Mouse (Mus musculus) T-cell, adult 2 months (primary cell): ENCODE results near the gene Numbl.

Source experiments
- DNase-seq: peaks from one replicate; pipeline ENCODE4 v3.0.0; 2022; ENCODE audit warnings: low spot score

The Numbl gene

DNA sequence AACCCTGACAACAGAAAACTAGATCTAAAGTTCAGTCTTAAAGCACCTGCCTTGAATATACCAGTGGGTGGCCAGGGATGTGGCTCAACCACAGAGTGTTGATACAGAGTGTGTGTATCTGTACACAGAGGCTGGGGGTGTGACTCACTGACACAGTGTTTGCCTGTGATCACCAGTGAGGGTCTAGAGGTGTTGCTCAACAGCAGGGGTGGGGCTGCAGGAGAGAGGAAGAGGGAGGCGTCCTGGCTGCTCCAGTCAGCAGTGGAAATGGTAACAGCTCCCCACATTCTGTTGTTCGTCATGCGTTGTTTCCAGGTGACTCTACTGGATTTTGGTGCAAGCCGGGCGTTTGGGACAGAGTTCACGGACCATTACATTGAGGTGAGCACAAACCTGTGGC, 6.3 kb upstream of the Numbl start:
- no peak for DNase-seq

DNA sequence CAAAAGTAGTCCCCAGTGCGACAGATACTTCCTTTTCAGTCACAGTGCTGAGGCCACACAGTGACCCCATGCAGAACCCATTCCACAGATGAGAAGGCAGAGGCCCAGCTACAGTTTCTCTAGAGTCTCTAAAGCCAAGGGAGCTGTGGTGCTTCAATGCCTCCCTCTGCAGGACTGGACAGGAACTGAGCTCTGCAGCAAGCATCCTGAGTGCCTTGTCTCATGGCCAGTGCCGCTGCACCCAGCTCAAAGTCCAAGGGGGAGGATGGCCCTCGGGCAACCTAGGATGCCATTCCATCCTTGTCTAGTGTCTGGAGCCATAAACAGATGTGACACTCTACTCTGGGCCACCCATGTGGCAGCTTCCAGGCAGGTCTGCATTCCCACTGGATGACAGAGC, 2.5 kb upstream of the Numbl start:
- no peak for DNase-seq

DNA sequence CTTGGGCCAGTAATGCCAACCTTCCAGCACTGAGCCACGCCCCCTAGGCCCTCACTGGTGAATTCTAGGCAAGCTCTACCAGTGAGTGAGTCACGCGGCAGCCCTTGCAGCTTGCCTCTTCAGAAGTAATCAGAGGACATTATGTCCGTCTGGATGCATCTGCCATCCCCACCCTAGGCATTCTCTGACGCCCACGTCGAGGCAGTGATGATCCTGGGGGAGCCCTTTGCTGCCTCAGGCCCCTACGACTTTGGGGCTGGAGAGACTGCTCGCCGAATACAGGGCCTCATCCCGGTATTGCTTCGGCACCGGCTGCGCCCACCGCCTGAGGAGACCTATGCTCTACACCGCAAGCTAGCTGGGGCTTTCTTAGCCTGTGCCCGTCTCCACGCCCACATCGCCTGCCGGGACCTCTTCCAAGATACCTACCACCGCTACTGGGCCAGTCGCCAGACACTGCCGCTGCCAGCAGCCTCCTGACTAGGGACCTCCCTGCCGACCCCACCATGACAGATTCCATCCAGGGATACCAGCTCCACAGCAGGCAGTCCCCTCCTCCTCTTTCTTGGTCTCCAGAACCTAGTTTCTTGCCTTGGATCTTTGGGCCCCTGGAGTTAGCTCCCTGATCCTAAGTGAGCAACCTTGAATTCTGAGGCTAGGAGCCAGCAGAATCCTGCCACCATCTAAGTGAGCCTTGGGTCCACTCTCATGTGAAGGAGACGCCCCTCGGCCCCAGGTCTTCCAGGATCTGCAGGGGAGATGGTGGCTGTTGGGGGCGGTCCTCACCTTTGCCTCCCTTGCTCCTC, 984 bp upstream of the Numbl start:
- no peak for DNase-seq

DNA sequence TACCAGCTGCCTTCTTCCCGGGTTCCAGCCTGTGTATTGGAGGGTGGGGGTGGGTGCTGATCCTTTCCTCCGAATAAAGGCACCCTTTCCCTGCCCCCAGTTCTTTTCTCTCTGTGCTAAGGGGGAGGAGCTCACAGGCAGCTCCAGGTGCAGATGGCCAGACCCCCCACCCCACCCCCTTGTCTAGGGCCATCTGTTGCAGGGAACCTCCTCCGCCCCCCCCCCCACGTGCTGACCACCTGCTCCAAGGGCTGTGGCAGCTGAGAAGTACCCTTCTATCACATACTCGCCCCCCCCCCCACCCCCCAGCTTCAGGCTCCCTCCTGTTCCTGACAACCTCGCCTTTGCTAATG, 405 bp upstream of the Numbl start:
- no peak for DNase-seq

DNA sequence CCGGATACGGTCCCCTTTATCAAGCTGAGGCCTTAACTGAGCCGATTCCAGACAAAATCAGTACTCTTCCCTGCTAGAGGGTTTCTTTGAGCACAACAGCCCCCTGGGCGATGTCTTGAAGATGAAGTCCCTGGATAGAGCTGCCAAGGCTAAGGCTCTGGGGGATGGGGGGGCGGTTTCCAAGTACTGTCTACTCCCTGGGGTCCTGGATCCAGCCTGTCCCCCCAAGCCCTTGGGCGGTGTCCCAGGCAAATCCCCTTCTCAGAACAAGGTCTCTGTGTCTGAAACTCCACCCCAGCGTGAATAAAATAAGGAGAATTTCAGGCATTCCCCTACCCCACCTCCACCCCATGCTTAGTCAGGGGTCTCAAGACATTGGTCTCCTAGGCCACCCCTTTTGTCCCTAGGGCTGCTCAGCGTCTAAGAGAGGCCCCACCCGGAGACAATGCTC, 1.1 kb downstream of the Numbl start:
- no peak for DNase-seq

DNA sequence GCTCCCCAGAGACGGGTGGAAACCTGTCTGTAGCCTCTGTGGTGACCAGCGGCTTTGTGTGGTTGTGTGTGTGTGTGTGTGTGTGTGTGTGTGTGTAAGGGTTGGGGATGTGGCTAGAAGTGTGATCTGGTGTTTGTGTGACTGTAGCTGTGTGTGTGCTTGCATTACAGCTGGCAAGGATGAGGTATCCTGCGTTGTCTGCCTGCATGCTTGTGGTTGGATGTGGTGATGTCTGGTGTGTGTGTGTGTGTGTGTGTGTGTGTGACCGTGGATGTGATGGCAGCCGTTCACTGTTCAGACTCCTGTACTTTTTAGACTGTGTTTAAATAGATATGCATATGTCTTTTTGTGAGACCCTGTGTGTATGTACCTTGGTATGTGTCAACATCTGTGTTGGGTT, 1.5 kb downstream of the Numbl start:
- peak; percentile 28 for DNase-seq

DNA sequence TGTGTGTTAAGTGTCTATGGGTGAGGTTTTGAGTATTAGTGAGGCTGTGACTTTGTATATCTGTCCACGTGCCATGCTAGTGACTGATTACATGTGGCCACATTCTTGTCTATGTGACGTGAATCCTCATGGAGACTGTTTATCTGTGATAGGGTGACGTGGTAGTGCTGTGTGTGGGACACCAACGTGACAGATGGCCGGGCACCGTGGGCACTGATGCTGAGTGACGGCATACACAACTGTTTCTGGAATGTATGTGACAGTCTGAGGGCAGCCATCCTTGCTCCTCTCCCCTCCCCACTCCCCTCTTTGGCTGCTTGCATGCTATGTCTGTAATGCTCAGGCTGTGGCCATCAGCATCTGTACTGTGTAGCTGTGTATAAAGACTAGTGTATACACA, 2.6 kb downstream of the Numbl start:
- no peak for DNase-seq

DNA sequence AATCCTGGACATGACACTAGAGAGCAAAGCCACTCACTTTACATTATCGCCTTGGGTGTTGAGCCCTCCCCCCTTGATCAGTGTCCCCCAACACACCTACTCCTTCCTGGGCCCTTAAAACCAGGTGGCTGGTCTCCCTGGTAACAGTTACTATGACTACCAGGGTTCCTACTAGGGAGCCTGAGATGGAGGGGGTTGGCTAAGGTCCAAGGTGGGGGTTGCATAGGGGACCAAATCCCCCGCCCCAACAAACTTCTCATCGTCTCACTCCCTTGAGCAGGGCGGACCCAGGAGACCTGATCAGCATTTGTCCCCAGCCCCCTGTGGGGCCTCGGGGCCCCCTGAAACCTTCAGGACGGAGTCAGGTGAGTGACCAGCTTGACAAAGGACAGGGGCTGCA, 3.7 kb downstream of the Numbl start:
- DNase-seq = no peak

DNA sequence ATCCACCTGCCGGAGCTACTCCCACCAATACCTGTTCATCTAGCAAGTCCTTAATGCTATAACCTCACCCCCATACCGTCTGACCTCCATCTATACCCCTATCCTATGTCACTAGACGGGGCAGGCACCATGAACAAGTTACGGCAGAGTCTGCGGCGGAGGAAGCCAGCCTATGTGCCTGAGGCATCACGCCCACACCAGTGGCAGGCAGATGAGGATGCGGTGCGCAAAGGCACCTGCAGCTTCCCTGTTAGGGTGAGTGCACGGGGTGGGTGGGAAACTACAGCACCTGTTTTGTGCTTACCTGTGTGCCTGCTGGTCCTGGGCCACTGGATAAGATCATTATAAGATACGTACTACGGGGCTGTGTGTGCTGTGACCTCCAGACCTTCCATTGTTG, 6.5 kb downstream of the Numbl start:
- DNase-seq = no peak

DNA sequence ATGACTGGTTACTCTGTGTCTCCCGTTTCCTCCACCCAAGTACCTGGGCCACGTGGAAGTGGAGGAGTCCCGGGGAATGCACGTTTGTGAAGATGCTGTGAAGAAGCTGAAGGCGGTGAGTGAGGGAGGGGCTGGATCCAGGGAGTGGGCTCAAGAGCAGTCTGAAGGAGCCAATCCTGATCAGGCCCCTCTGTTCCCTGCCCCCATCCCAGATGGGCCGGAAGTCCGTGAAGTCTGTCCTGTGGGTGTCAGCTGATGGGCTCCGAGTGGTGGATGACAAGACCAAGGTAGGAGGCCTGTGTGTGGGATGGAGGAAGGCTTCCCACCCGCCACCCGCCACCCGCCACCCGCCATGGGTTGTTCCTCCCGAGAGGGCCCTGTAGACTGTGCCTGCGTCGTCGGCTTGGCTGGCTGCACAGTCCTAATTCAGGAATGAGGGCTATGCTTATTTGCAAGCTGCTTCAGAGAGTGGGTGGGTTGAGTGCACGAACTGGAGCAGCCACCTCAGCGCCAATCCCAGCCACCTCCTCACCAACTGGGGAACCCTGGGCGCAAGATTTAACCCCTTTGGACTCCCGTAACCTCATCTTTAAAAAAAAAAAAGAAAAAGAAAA, 8.4 kb downstream of the Numbl start:
- DNase-seq = no peak

DNA sequence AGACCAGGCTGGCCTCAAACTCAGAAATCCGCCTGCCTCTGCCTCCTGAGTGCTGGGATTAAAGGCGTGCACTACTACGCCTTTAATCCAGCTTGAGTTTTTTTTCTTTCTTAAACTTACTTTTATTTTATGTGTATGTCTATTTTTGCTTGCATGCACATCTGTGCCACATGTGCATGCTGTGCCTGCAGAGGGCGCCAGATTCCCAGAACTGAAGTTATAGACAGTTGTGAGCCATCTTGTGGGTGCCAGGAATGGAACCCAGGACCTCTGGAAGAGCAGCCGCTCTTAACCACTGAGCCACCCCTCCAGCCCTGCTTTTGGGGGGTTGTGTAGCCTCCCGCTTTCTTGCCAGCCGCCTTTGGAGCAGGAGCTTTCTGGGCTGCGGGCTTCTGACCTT, 13.2 kb downstream of the Numbl start:
- DNase-seq = no peak

DNA sequence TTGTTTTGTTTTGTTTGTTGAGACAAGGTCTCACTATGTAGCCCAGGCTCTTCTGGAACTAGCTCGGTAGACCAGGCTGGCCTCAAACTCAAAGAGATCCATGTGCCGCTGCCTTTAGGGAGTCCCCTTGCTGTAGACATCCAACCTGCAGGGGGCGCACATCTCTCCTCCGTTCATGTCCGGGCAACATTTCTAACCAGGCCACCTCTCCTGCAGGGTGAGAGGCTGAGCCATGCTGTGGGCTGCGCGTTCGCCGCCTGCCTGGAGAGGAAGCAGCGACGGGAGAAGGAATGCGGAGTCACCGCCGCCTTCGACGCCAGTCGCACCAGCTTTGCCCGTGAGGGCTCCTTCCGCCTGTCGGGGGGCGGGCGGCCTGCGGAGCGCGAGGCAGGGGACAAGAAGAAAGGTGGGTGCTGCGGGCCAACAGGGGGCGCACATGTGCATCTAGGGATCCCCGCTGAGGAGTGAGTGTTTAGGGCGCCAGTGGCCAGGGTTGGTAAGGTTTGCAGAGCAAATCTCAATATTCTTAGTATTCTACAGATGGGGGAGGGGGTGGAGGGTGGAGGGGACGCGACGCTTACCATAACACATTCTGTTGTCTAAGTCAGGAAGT, 15.6 kb downstream of the Numbl start:
- DNase-seq = peak; percentile 6

DNA sequence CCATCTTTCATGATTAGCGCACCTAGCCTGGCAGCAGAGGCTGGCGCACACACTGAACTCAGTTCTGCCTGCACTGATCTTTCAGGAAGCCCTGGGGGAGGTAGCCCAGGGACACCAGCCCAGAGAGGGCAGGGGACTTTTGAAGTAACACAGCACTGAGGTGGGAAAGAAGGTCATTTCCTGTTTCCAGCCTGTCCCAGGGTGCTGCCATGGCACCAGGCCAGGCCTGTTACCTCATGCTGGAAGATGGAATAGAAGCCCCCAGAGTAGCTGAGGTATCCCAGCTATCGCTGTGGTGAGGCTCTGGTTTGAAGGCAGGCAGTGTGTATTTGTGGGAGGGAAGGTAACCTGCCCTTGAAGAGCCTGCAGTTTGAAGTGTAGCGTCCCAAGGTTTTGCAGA, 16.7 kb downstream of the Numbl start:
- DNase-seq = no peak

DNA sequence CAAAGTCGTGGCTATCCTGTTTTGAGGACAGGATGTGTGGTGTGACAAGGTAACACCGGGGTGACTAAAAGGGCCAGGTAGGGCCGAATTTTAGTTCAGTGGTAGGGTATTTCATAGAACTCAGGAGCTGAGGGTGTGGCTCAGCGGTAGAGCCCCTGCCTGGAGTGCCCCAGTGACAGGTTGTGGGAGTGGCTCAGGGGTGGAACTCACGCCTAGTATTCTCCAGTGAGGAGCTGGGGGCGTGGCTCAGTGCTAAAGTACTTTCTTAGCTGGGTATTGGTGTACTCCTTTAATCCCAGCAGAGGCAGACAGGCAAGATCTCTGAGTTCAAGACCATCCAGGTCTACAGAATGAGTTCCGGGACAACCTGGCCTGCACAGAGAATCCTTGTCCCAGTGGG, 17.8 kb downstream of the Numbl start:
- DNase-seq = no peak

DNA sequence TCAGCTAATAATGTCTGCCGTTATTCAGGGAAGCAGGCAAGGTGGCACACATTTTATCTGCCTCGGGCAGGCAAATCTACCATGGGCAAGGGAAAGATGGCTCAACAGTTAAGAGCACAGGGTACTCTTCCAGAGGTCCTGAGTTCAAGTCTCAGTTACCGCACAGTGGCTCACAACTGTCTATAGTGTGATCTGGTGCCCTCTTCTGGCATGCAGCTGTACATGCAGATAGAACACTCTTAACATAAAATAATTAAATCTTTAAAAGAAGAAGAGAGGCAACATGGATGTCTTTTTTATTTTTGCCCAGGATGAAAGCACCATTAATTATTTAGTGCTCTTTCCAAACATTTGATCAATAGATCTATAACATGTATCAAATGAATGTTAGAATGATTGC, 19.0 kb downstream of the Numbl start:
- no peak for DNase-seq

DNA sequence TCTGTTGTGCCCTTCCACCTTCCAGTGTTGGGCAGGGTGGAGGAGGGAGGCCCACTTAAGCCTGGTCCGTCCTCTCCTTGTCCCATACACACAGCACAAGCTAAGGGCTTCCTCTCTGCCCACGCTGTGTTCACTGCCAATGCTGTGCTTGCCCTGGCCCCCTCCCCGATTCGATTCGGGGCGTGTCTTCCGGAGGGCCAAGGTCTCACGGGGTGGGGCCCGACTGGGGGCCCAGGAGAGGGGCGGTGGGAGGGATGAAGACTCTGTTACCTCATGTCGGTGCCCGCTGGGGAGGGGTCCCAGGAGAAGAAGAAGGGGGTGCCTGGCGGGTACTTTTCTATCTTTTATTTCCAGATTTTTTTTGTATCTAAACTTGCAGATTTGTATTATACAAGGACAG, 23.5 kb downstream of the Numbl start:
- DNase-seq = no peak

DNA sequence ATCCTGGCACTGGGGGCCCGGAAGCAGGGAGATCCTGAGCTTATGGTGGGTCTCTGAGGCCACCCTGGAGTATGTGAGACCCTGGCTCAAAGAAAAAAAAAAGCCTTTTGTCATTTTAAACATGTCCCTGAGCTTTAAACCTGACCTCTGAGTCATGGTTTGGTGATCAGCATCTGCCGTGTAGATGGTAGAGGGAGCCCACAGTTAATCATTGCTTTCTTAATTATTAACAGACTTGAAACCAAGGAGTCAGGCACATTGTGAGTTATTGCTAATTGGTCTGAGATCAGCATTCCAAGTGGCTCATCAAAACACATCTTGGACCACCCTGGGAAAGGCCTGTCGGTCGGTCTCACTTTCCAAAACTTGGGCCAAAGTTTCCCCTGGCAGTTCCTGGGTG, 24.0 kb downstream of the Numbl start:
- no peak for DNase-seq

DNA sequence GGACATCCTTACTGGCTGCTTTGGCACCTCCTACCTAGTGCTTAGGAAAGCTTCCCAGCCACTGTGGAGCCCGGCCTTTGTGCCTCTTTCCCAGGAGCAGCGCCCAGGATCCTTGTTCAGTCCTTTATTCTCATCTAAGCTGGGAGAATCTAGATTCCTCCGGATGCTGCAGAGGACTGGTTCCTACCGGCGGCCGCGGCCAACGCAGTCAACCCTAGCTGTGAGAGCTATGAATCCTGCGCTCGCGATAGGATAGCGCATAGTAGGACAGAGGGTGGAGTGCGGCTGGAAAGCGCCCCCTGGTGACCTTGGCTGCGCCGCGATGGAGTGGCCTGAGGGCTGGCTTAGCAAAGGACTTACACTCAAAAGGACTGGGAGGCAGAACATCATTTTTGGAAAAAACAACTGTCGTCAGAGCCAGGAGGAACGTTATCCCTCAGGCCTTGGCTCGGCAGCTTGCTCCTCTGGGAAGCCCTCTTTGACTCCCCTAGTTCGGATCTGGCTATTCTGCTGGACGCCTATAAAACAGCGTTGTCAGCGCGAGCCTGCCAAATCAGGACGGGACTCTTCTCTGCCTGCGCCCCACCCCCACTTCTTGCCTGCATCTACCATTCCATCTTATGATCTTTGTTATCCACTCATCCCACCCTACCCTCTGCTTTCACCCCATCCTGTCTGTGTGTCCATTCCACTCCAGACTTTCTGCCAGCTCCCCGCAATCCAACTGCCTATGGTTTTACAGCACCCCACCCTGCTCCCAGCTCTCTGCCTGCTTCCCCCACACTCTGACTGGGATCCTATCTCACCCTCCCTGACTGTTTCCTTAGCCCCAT, 26.8 kb downstream of the Numbl start:
- no peak for DNase-seq

DNA sequence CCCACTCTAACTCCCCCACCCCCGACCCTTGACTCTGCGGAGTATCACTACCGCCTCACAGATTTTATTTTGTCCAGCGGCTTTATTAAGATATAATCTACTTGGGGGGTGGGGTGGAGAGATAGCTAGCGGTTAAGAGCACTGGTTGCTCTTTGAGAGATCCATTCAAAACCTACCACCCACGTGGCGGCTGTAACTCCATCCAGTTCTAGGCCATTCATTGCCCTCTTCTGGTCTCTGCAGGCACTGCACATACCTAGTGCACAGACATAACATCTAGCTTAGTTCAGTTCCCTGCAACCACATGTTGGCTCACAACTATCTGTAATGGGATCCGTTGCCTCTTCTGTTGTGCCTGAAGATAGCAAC, 27.4 kb downstream of the Numbl start:
- DNase-seq = peak; percentile 51

DNA sequence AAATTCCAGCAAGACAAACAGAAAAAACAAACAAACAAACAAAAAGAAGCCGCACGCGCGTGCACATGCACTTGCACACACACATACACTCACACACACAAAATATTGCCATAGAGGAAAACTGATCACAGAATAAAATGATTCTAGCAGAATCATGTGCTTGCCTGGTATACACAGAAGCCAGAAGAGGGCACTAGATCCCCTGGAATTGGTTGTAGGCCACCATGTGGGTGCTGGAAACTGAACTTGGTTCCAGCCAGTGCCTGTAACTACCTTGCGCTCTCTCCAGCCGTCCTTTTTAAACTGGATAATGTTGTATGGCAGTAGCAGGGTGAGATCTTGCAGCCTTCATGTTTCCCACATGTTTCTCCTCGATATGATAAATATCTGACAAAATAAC, 30.5 kb downstream of the Numbl start:
- DNase-seq = no peak

DNA sequence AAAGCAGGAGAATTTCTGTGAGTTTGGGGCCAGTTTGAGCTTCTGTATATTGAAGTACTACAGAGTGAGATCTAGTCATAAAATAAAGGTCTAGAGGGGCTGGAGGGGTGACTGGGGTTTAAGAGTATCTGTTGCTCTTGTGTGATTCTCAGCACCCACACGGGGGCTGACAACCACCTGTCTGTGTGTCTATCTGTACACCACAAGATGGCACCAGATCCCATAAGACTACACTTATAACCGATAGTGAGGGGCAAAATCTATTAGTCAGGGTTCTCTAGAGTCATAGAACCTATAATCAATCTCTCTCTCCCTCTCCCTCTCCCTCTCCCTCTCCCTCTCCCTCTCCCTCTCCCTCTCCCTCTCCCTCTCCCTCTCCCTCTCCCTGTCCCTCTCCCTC, 32.3 kb downstream of the Numbl start:
- DNase-seq = no peak

DNA sequence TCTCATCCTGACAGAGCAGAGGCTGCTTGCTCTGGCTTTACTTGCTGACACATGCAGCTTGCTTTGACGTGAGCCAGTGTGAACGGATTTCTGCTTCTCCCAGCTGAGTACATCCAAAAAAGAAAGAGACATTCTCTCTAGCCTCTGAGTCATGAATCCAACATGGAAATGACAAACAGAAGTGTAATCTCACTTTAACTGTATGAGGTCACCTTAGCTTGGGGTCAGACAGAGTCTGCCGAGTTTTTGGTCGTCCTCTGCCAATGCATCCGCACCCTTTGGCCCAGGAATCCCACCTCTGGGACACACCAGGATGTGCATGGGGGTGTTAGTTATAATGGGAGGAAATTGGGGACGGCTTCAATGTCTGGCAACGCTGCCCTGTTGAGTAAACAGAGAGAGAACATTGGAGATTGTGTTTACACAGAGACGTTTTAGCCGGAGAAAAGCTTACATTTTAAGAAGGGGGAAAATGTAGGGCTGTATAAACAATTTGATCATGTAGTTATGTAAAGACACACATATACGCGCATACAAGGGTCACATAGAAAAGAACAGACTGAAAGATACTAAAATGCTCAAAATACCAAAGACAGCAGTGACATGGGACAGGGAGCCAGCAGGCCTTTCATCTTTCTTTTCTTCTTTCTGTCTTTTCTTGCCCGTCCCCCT, 33.7 kb downstream of the Numbl start:
- no peak for DNase-seq
